Mouse (Mus musculus) c-Kit-positive CD71-positive TER-119-positive erythroid progenitor cells, embryonic 14.5 days (primary cell): ENCODE data around the gene Gm49325.

Experiments
- DNase-seq: peaks from one replicate; pipeline ENCODE4 v3.0.0-alpha.2; 2013; ENCODE audit warnings: low spot score

Gene Gm49325

DNA sequence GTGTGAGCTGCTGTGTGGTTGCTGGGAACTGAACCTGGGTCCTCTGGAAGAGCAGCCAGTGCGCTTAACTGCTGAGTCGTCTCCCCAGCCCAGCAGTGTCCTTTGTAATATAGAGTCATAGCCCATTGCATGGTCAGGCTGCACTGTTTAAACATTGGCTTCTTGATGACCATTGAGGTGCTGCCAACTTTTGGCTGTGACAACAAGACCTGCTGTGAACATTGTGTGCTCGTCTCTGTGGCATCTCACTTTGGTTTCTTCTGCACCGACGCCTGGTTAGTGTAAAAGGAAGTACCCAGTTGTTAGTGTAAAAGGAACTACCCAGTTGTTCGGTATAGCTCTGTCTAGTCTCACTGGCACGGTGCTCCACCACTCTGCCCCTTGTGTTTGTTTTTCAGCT lies 20.6 kb downstream of the Gm49325 start:
- DNase-seq, result no peak

GRCm38 (mm10) chr10:77627497-77627896 lies 21.5 kb downstream of the Gm49325 start:
- peak; percentile 76 for DNase-seq

GRCm38 (mm10) chr10:77629163-77629562 lies 23.2 kb downstream of the Gm49325 start:
- DNase-seq, result no peak

GRCm38 (mm10) chr10:77629970-77630369 lies 24.0 kb downstream of the Gm49325 start:
- no peak for DNase-seq

DNA sequence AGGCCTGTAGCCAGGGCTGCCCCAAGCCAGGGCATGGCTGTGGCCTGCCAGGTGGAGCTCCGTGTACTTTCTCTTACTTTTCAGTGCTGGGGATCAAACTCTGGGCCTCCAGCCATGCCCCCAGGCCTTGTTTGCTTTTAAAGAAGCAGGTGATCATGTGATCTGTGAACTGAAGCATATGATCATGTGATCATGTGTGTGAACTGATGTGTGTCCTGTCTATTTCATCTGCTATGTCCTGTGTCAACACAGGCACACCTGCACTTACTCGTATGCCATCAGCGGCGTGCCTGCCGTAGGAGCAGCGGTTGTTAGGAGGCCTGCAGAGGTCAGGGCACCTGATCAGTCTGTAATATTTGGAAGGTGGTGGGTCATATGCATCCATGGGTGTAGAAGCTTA lies 28.0 kb downstream of the Gm49325 start:
- DNase-seq, result no peak

DNA sequence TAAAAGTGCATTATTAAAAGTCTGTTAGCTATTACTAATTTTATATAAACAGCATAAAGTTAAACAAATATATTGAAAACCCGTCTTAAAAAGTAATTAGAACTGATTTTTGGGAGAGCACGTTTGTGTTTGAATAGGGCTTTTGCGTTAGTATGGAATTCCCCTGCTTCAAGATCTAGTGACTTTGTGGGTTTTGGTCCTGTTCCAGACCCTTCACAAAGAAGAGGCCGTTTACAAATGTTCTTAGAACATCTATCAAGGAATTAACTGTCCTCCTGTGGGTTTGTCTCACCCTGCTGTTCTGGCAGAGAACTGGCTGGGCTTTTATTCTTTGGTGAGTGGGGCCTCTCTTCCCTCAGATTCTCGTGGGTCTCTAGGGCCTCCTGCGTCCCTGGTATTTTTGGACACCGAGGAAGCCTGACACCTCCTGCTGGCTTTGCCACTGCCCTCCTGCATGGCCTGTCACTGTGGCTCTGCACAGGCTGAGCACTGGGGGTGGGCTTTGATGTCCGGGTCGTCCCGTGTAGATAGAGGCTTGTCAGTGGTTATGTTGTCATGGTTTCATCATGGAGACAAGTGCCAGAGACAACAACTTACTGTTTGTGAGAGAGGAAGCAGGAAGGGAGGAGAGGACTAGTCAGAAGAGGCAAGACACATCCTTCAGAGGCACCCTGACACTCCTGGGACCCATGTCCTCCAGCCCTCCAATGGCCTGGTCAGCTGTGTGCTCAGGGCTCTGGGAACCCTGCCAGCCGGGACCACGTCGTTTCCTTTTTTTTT lies 28.6 kb downstream of the Gm49325 start:
- DNase-seq, result no peak

- no peak for DNase-seq
These were observed 30.4 kb downstream of the Gm49325 start for GRCm38 (mm10) chr10:77636234-77636922.

- no peak for DNase-seq
These were observed 33.0 kb downstream of the Gm49325 start for GRCm38 (mm10) chr10:77638956-77639355.

DNA sequence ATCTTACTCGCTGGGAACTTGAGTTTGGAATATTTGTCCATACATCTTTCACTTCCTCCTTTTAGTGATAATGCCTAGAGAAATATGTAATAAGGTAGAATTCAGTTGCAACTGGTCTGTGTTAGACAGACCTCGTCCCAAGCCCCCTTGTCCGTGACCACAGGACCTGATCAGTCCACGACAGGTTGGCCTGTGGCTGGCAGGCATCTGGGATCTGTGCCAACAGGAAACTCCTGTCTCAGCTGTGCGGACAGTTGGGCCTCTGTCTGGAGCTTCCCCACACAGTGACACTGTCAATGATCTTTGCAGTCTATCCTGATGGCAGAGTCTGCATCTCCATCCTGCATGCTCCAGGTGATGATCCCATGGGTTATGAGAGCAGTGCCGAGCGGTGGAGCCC lies 37.2 kb downstream of the Gm49325 start:
- DNase-seq, result no peak

DNA sequence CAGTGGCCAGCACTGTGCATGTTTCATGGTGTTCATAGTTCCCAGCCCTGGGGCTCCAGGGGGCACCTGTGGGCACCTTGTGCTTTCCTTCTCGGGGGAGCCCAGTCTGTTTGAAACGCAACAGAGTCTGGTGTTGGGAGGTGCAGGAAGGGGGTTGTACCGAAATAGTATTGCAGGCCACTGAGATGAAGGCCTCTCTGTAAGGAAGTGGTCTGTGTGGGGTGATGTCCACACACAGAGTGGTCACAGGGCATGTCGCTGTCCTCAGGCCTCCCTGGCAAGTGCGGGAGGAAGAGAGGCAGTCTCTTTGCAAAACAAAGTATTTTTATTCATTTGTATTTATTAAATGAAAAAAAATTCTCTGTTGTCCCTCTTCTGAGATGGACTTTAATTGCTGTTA lies 39.6 kb downstream of the Gm49325 start:
- no peak for DNase-seq

- no peak for DNase-seq
These were observed 41.5 kb downstream of the Gm49325 start for GRCm38 (mm10) chr10:77647461-77647860.

- DNase-seq, result no peak
These were observed 41.9 kb downstream of the Gm49325 start for GRCm38 (mm10) chr10:77647901-77648300.

- DNase-seq, result no peak
These were observed 46.0 kb downstream of the Gm49325 start for GRCm38 (mm10) chr10:77652046-77652445.

GRCm38 (mm10) chr10:77658286-77658994 lies 52.4 kb downstream of the Gm49325 start:
- no peak for DNase-seq

- no peak for DNase-seq
These were observed 58.1 kb downstream of the Gm49325 start for GRCm38 (mm10) chr10:77663949-77664665.

DNA sequence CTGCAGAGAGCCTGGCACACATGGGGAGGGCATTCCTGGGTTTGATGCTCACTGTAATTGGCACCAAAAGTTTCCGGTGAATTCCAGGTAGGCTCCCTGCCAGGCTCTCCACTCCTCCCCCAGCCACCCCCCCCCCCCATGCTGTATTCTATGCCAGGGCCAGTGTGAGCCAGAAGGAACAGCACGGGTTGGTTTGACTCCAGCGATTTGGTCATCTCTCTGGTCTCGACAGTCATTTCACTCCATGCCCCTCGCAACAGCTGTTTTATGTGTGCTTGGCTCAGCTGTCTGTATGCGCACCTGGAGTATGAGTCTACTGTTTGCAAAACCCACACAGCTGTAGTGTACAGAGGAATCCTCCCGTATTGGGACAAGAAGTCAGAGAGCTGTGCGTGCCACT lies 60.3 kb downstream of the Gm49325 start:
- DNase-seq, result no peak

DNA sequence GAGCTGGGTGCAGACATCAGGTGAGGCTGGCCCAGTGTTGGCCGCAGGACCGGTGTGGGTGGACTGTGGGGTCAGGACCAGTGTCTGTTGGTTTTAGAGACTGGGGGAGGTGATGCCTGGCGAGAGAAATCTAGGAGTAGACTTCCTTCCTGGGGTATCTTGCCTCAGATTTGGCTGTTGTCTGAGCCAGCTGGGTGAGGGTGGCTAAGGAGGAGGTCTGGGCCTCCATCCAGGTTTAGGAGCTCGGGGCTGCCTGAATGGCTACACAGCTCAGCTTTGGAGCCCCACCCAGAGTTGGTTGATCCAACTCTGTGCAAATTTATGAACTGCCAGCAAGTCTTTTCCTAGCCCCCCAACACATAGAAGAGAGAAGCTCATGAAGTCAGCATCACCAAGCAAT lies 61.4 kb downstream of the Gm49325 start:
- no peak for DNase-seq

GRCm38 (mm10) chr10:77670710-77671109 lies 64.7 kb downstream of the Gm49325 start:
- no peak for DNase-seq

GRCm38 (mm10) chr10:77671519-77671918 lies 65.5 kb downstream of the Gm49325 start:
- peak; percentile 59 for DNase-seq

GRCm38 (mm10) chr10:77673765-77674164 lies 67.8 kb downstream of the Gm49325 start:
- DNase-seq, result no peak

GRCm38 (mm10) chr10:77677562-77677961 lies 71.6 kb downstream of the Gm49325 start:
- no peak for DNase-seq

GRCm38 (mm10) chr10:77682994-77683393 lies 77.0 kb downstream of the Gm49325 start:
- no peak for DNase-seq
